Mouse (Mus musculus) T-helper 17 cell (primary cell): ENCODE measurements at regions not wholly inside any gene's neighbourhood (a gene's known extent, or its start where the extent isn't known, plus 50 kb on each side); places are given as distances from the start of the nearest gene placed in this dataset.

ENCODE experiments used
- in situ Hi-C, 2 experiments: fragments of 300-600 bp; cut with MboI, MseI; formaldehyde crosslinking; loops; 1 replicate in 1 of 2; 2 replicates in 1 of 2; pipeline ENCODE4 v1.15.1; 2025; ENCODE audit warnings: high pct_unique_total_duplicates in 2 of 2

- in situ Hi-C loops = no loop called here
Observed at GRCm38 (mm10) chr4:35417866-35418265, 191.9 kb upstream of the C9orf72 start.

DNA sequence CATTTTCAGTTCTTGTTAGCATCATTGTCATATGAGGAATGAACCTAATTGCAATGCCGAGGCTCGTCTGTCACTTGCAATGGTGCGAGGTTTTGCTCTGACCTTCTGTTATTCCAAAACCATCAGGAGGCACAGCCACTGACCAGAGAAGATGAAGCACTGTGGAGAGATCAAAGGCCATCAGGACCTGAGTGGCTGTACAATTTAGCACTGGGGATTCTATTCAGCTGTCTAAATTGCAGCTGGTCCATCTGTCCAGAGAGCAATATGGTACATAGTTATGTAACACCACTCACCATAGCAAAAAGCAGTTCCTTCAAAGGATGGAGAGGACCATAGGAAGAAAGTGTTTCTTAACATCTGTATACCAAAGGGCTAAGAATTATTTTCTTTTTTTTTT, 187.5 kb upstream of the C9orf72 start:
- in situ Hi-C loops = no loop called here

GRCm38 (mm10) chr4:35405301-35406006, 179.5 kb upstream of the C9orf72 start:
- in situ Hi-C loops = no loop called here

DNA sequence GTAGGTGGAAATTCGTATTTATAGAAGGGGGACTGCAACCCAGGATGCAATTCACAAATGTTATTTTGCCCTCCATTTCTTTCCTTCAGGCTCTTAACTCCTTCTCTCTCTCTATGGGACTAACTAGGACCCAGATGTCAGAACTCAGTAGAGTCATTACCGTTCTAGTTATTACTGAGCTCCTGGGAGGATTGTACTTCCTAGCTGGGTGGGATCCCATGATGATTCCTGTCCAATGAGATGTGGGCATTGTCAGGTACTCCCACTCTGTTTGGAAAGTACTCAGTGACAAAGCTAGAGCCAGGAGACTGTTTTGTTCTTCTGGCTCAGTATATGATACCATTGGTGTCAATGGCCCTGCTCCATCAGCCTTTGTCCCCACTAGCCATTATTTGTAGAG, 178.1 kb upstream of the C9orf72 start:
- in situ Hi-C loops = no loop called here

DNA sequence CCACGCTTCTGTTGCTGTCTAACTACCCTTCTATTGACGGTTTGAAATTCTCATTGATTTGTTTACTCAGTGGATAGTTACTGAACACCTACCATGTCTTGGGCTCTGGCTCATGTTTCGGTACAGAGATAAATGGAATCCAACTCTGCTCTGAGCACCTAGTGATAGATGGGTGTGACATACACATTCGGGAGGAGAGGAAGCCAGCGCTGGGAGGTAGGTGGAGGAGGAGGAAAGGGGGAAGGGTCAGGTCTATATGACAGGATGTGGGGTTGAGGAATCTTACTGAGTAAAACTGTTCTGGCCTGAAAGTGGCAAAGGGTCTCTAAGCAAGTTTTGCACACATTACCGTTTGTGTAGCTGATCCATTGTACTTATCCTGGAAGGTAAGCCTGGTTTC, 177.6 kb upstream of the C9orf72 start:
- in situ Hi-C loops = no loop called here

- in situ Hi-C loops = no loop called here
Observed at GRCm38 (mm10) chr4:35402376-35403133, 176.6 kb upstream of the C9orf72 start.

DNA sequence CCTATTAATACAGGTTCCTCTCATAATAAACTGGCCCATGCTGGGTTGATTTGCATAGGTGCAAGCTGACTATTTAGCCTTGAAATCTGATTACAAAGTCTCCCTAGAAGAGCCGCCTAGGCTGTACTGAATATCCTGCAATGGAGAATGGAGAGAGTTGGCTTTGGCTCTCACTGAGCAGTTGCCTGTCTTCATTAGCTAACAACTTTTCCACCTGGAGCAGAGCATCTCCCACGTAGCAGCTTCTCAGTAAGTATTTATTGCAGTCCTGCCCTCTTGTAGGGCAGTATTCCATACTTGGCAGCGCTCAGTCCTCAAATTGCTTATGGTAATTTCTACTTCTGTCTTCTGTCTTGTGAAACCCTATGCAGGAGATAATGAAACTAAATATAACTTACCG, 175.8 kb upstream of the C9orf72 start:
- in situ Hi-C loops = no loop called here

DNA sequence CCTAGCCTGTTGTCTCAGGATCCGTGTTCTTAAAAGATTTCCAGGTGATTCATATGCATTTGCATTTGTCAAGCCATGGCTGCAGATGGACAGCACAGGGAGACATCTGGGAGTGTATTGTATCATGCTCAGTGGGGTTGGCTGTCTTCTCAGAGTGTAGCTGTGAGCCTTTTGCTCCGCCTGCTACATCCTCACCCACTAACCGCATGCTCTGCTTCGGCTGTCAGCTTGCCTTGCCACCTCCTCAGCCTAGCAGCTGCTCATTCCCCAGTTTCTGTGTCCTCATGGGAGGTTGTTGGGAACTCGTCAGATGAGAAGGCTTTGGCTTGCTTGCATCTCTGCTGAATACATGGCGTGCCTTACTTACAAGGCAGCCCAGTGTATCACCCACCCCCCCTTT, 174.5 kb upstream of the C9orf72 start:
- in situ Hi-C loops = no loop called here

DNA sequence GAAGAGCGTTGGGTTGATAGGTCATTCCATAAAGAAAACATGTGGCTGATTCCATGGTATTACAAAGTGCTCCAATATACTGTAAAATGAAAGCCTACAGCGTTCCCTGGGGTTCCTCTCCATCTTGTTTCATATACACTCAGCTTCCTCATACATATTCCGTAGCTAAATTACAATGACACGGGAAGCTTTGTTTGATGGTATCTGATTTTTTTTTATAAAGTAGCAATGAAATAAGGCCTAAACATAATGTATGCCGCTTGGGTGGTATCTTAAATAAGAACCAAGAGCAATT, 169.6 kb upstream of the C9orf72 start:
- in situ Hi-C loops = no loop called here

DNA sequence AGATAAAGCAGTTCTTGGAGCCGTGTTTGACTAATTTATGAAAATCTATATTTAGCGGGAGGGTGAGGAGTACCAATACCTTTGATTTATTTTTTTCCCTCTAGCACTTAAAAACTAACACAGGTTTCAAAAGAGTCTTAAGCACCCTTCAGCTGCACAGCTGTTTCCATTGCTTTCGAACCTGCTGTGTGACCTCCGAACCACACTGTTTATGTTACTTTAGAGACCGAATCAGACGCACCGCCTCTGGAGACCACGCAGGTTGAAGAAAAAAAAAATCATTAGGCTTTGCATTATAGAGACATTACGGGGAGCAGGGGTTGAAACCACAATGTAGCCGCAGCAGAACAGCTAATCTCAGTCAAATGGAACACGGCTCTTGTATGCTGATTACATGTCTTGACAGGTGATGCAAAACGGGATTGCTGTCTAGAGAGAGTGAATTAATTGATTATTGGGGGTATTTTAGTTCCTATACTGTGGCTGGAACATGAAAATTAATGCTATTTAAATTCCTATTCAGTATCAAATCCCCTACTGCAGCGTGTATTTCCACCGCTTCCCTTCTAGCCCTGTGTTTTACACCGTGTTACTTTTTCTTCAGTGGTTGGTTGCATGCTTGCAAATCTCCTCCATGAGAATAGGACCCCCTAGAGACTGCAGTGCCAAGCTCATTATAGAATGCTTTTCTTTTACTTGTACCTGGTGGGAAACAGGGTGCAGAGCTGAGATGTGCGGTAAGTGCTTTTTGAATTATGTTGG, 169.0 kb upstream of the C9orf72 start:
- in situ Hi-C loops = loop anchor here in 1 of 2 experiments (5.0 kb wide), 1 partner anchor 87 kb away; no protein-coding TSS in a partner anchor

DNA sequence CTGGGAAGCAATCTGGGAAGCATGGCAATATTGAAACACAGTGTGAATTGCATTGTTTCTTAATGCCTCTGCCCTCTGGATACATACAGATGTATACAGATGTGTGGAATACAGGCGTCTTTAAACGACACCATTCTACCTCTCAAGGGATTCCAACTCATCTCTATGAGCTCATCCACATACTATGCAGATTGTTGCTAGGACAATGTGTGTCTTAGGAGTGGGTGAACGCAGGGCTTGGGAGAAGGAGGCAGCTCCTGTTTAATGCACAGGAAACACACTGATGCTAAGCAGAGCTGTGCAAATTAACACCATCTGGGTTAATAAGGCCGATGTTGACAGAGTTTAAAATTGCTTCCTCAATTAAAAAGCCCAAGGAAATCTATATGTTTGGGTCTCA, 149.8 kb upstream of the C9orf72 start:
- in situ Hi-C loops = no loop called here

DNA sequence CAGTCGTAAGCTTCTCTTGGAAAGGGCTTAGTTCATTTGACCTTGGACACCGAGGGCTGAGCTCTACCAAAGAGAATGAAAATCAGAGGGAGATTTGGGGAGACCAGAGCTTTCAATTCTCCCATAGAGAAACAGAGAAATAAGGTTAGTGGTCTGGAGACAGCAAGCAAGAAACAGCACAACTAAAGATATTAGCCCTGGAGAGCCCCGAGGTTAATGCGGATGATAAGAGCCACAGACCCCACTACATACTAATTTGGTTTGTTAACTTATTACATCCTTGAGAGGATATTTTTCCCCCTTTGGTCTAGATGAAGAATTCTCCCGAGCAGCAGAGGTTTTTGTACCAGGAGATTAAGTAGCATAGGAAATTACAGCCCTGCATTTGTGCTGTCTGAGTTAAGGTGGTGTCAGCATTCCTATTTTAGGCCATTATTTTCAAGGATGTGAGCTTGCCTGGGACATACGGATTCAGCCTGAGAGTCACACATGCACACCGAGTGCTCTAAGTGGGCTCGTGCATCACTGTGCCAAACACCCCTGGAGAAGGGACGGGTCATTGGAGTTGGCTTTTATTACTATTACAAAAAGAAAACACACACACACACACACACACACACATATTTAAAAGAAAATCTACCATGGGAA, 147.4 kb upstream of the C9orf72 start:
- in situ Hi-C loops = no loop called here

DNA sequence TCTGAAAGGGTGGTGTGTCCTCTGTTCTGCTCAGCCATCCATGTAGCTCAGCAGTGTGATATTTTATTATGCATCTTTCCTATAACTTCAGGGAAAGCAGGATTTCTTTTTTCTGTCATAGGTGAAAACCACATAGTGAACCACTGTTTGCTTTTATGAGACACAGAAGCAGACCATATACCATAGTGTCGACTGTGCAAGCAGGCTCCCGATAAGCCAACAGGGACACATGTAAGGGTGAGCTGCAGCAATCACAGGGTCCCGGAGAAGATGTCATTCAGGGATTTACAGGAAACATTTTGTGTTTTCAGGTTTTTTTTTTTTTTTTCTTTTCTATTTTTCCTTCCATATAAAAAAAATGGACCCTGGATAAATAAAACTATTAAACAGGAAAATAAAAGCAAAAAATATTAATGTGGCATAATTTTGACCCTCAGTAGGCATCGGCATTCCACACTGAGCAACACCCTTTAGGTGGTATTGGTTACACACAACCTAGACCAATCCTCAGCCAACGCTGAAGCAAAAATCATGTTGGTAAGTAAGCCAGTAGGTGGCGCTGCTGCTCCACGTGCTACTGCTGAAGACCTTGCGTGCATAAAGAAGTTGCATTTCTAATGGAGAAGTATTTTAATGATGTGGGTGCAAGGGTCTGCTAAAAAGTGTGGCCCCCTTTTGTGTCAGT, 146.7 kb upstream of the C9orf72 start:
- in situ Hi-C loops = no loop called here

DNA sequence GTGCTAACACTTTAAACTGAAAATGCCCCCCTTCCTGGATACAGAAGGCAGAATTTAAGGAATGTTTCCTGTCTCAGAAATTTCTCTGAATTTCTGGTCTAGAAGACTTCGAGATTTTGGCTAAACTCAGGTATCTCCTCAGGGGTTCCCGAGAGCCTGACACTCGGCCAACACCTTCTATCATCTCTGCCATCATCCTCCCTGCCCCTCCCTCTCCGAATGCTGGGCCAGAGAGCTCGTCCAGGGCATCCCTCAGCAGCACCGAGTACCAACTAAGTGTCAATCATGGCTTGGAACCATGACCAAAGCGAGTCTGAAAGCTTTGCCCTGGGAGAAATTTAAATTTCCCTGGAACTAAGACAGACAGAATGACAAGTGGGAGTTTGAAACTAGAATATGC, 138.2 kb upstream of the C9orf72 start:
- in situ Hi-C loops = no loop called here

GRCm38 (mm10) chr4:35362176-35362575, 136.2 kb upstream of the C9orf72 start:
- in situ Hi-C loops = no loop called here

- in situ Hi-C loops = no loop called here
Observed at GRCm38 (mm10) chr4:35359376-35359775, 133.4 kb upstream of the C9orf72 start.

DNA sequence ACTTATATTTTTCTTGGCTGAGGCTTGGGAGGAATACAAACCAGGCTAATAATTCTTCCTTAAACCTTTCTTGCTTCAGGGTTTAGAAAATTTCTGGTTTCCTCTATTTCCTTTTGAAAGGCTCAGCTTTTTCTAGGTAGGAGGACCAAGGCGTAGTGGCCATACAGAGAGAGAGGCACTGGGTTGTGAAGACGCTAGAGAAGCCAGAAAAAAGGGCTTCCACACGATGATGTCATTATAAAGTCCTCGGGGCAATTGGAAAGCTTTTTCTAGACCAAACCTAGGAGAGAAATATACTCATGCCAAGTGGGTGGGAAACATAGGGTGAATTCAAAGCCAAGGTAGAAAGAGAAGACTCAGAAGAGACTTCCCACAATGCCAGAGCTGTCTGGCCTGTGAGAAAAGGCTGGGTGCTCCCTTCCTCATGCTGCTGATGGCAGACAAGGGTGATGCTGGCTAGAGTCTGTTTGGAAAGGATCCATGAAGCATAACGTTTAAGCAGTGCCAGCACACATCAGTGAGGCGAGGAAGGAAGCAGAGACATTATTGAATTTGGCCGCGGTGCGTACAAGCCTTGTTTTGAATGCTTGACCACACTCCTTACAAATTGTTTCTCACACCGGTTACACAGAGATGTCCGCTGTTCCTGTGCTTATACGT, 131.1 kb upstream of the C9orf72 start:
- in situ Hi-C loops = no loop called here

DNA sequence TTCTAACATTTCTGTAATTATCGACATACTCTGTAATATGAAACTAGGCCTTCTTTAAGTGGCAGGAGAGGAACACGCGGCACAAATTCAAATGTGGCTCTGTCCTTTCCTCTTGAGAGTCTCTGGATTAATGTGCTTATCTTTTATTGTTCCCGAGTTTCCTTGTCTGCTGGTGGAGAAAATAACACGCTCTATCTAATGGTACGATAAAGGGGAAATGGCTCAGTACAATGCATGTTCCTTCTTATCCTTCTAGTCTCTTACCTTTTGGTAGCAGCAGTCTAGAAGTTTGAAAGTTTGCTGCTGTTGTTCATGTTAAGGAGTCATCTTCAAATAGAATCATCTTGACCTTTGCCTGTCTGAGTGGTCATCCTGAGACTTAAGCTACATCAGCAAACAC, 130.1 kb upstream of the C9orf72 start:
- in situ Hi-C loops = no loop called here

GRCm38 (mm10) chr4:35354046-35354445, 128.1 kb upstream of the C9orf72 start:
- in situ Hi-C loops = no loop called here

DNA sequence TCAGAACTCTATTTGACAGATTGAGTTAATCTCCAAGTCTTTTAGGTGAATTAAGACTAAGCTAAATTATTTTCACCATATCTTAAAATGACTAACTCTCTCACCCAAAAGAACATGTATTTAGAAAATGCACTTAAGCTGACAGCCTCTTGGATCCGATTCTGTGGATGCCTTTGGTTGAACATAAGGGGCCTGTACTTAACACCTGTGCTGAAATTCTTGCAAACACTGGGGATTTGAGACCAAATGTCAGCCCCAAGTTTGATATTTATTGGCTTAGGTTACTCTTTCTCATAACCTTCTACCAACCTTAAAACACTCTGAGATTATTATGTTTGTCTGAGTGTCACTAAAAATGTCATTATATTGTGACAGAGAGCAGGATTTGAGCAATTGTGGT, 126.6 kb upstream of the C9orf72 start:
- in situ Hi-C loops = no loop called here

DNA sequence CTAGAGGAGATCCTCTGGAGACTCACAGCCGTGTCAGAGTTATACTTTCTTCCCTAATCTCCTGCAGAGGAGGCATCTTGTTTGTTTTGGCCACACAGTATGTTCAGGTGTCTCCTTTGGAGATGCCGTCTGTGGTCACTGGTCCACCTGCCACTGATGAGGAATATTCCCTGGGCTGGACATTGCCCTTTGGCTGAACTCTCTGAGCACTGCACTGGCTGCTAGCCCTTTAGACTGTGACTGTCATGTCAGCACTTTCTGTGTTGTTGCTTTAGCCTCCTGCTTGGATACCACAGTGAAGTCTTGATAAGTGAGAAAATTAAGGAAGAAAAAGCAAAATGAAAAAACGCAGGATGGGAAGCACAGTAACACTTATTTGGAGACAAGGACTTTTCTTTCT, 124.5 kb upstream of the C9orf72 start:
- in situ Hi-C loops = no loop called here
